Mouse (Mus musculus): ENCODE measurements around the gene Washc4. TPM values are rescaled to one million over a fixed set of nuclear protein-coding genes. Genes with fewer than 3 reads are reported as not detected.
"Not testable (repeated sequence)": the region's sequence is repeated elsewhere in the genome, so short reads cannot be mapped to it uniquely, and the experiment has no call there.

Washc4 gene
- total RNA-seq (2021): 10 to 100 TPM; 31.2 to 33.1 TPM

DNA sequence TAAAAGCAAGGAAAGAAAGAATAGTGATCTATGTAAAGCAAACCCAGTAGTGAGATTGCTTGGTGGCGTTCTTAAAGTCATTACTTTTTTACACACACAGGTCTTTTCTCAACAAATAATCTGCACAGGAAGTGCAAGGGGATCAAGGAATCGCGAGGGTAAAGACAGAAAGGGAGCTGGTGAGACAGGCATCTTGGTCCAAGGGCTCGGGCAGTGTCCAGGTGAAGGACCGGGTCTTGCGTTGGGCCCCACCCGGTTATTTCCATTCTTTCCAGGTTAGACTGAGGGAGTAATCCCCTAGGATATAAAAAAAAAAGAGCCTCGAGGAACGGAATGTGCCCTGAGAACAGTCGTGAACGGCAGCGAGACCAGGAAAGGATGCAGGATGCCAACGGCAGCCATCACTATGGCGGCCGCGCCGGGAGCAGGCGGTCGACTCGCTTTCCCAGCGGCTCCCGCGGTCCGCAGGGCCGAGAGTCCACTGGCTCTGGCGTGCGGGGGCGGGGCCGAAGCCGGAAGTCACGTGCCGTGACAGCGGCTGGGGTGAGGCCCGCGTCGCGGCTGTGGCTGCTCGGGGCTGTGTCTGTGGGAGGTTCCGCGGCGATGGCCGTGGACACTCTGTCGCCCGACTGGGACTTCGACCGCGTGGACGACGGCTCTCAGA lies at the start of gene Washc4:
Gene Washc4, plus strand, starts transcription at position 314 of the 664 bp plus-strand sequence.
- peak; percentile 94 to 95 for DNase-seq

DNA sequence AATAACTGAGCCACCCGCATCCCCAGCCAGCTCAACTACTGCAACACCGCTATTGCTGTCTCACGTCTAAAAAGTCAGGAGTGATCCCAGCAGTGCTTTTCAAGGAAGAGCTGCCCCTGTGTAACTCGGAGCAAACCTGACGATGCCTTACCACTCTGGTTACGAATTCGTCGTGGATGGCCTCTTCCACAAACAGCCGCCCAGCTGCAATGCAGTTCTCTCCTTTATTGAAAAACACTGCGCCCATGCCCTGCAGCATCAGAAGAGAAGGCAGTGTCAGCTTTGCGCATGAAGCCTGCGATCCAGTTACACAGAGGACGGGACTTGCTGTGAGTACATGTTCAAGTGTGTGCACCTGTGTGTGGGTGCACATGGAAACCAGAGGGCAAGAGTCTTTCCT lies 46.2 kb upstream of the Washc4 start:
- no peak for DNase-seq

DNA sequence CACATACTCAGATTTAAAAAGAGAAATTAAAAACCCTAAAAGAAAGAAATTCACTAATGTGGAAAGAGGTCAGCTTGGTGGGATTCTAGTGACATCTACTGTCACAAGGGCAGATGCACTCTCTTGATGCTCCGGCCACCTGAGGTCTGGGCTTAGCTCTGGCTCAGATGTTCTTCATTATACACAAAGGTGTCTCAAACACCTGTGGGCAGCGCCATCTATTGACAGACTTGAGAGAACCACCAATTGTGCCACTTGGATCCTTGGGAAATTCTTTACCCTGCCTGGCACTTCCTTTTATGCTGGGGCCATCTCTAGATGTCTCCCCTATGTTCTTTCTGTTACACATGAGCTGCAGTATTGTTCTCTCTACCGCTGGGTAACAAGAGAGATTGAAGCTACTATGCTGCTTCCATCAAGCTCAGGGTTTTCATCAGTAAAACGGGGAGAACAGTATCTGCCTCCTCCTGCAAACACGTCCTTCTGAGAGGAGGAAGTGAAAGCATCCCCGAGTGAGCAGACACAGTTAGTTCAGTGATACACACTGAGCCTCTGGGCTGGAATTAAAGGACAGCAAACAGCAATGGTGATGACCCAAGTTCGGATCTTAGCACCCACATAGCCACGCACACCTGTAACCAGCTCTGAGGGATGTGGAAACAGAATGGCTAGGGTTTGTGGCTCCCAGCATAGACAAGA lies 34.4 kb upstream of the Washc4 start:
- no peak for DNase-seq

DNA sequence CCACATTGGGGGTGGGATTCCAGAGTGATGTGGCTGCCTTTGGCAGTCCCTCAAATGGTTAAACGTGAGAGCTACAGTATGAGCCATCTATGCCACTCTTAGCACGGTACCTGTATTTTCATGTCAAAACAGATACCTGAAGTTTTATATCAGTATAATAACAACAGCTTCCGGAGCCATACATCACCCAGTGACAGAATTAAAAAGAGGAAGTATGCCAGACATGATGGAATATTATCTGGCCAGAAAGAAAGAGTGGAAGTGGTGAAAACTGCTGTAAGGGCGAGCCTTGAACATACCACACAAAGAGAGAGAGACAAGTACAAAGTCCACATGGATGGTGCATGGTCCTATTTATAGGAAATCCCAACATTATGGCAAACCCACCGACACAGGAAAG lies 32.2 kb upstream of the Washc4 start:
- DNase-seq: no peak

DNA sequence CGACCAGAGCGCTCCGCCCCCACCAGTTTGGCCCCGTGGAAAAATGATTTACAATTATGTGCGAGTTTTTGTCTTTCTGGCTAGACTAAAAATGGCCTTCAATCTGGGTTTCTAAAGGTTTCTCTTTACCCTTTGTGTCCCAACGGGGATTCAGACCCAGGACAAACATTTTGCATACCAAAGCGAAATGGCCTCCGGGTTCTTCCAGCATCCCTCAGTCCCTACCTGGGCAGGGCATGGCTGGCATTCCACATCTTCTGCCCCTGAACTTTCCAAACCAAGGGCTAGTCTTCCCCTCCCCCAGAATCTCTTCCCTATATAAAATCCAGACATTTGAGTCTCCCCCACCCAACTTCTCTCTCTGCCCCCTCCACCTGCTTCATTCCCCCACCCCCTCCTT lies 29.8 kb upstream of the Washc4 start:
- no peak for DNase-seq

DNA sequence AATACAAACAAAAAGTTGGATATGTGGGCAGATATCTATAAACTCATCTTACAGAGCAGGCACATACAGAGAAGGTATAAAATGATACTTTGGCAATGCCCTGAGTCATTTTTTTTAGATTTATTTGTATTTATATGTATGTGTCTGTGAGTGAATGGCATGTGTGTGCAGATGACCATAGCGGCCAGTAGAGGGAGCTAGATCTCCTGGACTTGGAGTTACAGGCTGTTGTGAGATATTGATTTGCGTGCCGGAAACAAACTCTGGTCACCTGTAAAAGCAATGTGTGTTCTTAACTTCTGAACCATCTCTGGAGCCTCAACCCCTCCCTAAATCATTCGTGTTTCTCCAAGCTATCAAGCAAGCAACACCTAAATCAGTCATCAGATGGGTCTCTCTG lies 22.6 kb upstream of the Washc4 start:
- no peak for DNase-seq

DNA sequence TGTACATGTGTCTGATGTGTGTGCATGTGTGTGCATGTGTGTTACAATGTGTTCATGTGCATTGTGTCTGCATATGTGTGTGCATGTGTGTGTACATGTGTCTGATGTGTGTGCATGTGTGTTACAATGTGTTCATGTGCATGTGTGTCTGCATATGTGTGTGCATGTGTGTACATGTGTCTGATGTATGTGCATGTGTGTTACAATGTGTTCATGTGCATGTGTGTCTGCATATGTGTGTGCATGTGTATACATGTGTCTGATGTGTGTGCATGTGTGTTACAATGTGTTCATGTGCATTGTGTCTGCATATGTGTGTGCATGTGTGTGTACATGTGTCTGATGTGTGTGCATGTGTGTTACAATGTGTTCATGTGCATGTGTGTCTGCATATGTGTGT lies 19.3 kb upstream of the Washc4 start:
- not testable (repeated sequence) for DNase-seq

DNA sequence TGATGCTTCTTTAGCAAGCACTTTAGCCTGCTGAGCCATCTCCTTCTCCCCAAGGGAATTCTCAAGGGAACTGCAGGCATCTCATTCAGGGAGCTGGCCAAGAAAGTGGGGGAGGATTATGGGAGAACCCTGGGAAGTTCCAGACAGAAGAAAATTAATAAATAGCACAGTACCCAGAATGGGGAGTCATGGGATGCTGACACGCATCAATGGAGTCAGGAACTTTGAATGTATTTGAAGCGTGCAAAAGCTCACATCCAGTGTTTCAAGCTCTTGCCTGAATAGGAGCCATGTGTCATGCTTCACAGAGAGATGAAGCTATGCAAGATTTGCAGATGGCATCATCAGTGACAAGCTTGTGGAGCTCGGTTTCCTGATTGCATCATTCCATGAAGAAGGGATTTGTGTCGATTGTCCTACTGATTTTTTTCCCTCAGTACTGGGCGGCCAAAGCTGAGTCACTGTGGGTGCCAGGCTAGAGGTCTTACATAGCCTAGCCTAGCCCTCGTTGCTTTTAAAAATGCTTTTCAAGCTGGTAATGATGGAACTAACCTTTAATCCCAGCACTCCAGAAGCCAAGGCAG lies 13.1 kb upstream of the Washc4 start:
- DNase-seq: no peak

DNA sequence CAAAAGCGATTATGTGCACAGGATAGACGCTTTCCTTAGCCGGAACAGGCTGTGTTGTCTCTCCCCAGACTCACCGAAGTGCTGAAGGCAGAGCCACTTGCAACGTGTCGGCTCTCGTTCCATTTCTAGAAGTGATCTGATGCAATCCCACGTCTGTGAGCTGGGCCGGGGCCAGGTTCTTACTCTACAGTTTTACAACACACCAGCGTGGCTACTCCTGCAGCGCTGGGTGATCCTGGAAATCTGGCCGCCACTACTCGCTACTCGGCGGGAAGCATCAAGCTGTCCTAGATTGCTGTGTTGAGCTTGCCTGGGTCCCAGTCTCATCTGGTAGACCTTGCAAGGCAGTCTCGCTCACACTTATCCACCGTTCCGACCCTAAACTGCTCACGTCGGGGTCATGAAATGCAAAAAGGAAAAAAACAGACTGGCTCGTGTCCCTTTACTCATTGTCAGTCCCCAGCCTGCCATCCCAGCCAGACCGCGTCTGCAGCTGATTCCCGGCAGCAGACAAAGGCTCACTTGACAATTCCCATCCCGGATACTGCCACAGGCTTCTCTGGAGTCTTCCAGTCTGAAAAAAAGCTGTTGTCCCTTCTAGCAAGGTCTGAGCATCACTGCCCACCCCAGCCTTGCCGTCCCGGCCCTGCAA lies 10.2 kb upstream of the Washc4 start:
- DNase-seq: peak; percentile 21 to 41

DNA sequence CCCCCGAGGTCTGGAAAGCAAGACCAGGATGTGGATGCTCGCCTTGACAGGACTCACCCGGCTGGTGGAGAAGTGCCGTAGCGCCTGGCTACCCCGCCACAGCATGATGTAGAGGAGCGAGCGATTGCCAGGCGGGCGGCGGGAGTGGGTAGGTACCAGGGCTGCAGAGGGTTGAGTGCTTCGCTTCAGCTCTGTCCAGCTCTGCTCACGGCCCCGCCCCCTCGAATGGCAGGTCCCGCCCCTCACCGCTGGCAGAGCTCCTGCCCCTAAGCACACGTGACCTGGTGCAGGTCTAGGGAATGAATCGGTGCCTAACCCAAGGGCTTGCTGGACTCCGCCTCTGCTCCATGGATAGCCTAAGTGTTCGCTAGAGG lies 9.7 kb upstream of the Washc4 start, which contains the start of gene Aldh1l2:
Gene Aldh1l2, minus strand, starts transcription at position 231 of the 374 bp plus-strand sequence.
- DNase-seq: peak; percentile 40 to 53

DNA sequence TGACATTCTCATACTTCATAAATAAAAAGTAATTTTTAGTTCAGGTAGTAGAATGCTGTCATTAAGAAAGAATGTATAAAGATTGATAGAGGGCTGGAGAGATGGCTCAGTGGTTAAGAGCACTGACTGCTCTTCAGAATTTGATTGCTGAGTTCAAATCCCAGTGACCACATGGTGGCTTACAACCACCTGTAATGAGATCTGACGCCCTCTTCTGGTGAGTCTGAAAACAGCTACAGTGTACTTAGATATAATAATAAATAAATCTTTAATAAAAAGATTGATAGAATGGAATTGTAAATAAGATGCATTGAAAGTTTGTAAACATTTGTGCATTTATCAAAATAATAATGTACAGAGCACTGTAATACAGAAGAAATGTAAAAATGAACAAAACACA lies 7.1 kb upstream of the Washc4 start:
- DNase-seq: no peak

DNA sequence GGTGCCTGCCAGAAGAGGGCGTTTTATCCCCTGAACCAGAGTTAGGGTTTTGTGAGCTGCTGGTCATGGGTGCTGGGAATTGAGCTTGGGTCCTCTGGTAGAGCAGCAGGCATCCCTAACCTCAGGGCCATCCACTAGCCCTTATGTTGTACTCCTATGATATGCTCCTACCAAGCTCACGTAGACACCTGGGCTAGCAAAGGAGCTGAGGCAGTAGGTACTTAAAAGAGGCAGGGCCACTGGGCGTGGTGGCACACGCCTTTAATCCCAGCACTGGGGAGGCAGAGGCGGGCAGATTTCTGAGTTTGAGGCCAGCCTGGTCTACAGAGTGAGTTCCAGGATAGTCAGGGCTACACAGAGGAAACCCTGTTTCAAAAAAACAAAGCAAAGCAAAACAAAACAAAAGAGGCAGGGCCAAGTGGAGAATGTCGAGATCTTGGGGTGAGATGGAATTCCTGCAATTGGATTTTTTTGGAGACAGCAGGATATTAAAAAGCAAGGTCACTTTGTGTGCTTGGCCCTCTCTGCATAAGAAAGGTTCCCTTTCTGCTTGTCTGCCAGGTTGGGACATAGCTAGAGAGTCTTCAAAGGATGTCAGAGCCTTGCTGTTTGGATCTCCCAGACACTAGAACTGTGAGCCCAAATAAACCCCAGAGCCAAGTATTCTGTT lies 4.1 kb upstream of the Washc4 start:
- DNase-seq: no peak

DNA sequence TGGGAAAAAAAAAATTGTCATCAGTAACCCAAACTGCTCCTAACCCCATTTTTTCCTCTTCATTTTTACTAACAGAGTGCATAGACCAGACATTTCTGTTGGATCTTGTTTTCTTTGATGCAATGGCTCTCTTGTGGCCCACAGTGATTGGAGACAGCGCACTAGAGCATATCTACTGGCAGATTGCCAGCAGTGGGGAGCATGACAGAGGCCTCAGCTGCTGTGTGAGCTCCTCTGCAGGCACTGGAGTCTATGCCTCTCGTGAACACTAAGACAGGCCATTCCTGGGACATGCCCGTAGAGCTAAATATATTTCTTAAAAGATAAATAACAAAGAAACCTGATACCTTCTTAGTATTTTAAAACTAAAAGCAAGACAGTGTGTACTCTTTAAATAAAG lies 3.5 kb upstream of the Washc4 start:
- no peak for DNase-seq

DNA sequence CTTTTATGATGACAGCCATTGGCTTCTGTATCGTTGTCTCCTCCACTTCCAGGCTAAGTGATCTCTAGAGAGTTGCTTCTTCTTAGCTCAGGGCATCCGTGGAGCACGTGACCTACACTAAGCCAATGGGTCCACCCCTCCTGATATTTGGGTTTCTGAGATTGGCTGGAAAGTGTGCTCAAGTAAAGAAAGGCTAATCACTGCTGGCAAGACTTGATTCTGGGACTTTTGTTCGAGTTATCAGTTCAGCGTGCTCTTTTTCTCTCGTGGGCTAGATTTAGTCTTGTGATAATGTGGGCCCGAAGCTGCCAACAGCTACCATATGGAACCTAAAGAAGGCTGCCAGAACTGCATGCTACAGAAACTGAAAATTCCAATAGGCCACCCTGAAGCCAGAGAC lies 1.3 kb upstream of the Washc4 start:
- DNase-seq: peak; percentile 17 to 26

DNA sequence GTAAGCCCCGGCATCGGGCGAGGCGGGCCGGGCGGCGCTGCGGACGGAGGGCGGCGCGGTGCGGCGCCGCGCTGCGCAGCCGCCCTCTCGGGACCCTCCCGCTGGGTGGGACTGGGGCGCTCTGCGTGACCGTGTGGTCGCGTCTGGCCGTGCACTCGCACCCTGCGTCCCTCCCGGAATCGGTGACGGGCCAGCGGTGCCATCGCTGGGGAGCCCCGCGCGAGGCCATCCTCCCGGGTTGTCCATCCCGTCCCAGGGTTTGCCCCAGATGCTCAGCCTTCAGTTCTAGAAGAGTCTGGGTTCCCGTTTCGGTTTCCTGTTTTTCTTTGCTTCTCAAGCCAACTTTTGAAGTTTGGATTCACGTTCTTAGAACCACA lies 539 bp downstream of the Washc4 start:
- DNase-seq: no peak

DNA sequence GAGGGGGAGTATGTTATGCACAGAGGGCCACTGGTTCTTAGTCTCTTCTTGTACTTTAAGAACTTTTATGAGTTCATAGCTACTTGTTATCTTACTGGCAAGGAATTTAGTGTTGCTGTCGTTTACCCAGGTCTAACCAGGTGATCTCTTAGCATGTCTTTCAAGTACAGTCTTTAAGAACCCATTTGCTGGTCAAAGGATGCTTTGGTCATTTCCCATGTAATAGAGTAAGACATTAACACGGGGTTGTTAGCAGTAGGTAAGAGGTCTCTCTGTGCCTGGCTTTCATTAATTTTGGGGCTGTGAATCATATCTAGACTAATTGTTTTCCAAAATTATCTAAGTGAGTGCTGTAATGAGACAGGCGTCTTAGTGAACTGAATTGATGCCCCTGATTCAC lies 1.8 kb downstream of the Washc4 start:
- DNase-seq: no peak

DNA sequence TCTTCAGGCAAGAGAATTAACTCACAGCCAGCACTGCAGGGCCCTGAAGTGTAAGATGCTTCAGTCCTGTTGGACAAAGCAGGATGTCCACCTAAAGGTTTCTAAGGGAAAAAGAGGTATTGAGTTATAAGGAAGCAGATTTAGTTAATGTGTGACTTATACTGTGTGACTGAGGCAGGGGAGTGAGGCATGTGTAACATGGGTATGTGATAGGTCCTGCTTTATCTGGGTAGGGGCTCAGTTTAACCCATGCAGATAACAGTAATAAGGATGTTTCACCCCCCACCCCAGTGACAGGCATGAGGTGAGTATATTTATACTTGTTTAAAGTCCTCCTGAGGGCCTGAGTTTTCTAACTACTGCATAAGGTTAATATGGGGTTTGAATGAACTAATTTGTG lies 19.5 kb downstream of the Washc4 start:
- DNase-seq: no peak

DNA sequence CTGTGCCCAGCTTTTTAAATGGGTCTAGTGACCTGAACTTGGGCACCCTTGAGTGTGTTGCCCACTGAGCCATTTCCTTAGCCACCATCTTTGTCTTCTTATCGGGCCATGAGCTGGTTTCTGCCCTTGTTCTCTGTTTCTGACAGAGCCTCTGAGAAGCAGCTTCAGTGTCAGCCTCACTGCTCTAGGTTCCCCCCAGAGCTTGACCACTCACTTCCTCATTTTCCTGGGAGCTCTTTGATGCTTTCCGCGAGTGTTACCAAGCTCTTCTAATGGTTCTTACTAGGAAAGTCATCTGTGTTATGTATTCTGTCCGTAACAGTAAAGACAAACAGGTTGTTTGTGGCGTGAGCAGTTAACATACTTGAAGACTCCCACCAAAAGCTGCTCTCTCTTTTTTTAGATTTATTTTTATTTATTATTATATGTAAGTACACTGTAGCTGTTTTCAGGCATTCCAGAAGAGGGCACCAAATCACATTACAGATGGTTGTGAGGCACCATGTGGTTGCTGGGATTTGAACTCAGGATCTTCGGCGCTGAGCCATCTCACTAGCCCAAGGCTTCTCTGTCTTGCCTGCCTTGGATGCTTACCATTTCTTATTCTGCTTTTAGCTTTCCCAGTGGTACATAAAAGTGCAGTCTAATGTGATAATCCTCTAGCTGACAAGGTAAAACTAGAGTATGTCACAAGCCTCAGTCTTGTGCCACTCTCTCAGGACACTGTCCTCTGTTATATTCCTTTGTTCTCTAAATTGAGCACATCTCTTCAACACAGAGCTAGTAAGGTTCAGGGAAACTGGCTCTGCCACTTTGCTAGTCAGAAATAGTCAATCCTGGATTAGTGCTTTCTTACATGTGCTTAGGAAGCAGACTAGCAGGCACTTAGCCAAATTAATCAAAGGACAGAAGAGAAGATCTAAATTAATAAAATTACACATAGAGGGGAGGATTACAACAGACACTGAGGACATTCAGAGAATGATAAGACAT lies 22.2 kb downstream of the Washc4 start:
- DNase-seq: no peak

DNA sequence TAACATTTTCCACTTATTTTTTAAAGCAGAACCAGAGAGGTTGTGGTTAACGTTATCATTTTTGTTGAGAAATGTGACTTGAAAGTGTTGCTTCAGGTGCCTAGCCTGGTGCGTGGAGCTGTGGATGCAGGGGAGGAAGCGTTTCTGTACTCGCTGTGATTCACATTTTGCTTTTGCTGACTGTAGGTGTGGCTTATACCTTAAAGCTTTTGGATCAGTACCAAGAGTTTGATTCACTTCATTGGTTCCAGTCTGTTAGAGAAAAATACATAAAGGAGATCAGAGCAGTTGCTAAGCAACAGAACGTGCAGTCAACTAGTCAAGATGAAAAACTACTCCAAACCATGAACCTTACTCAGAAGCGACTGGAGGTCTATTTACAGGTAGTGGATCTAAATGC lies 47.2 kb downstream of the Washc4 start:
- DNase-seq: no peak

DNA sequence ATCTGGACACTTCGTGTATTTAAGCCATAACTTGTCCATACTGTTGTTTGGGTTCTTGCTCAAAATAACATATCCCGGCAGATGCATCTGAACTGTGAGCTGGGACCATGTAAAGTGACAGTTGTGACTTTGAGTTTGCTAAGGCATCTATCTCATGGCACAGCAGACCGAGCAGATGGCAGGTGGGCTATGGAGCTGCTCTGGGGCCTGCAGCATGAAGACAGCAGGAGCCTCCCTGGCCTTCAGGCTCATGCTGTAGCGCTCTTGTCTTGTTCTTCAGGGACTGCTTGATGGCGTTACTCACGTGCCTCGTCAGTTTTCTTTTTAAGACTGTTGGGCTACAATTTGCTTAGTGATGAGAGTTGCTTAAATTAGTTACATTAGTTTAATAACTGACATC lies 49.1 kb downstream of the Washc4 start:
- DNase-seq: peak; percentile 30 to 32

DNA sequence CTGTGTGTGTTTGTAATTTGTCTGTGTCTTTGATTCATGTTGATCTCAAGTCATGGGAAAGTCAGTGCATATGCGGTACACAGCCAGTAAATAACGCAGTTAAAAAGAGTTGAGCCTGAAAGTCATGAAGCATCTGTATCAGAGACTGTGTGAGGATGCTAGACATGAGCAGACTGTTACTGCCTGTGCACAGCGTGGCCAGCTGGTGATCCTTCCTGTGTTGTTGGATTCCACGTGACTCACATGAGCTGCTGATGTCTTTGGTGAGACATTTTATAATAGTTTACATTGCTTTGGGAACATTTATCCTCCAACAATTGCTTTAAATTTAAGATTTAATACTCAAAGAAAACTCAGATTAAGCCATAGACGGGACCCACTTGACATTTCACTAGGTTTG lies 51.0 kb downstream of the Washc4 start:
- DNase-seq: peak in 1 of 2 experiments; percentile 40

DNA sequence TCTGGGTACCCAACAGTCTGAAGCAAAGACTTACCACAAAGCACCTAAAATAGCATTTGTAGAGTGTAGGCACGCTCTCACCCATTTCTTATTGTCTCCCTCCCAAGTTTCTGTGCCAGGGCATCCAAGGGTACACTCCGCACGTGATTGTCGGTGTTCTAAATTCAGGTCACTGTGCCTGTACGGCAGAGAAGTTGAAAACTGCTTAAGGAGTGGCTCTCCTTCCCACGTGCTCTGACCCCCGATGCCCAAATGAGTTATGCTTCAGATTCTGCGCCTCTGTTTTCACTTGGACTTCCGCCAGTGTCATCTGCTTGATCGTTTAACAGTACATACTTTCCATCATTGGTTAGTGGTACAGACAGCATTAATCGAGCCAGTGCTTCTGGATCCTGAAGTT lies 57.1 kb downstream of the Washc4 start:
- DNase-seq: no peak

Measured in layer of hippocampus, postnatal 36 days (tissue).